Mouse (Mus musculus) ES-Bruce4 (cell line): ENCODE results near the gene Phex.

ENCODE experiments used
- CTCF ChIP-seq: IDR thresholded peaks from one replicate; pipeline ENCODE4 v1.8.1; 2011; ENCODE audit warnings: low read depth, low read length
- POLR2A ChIP-seq: IDR thresholded peaks from one replicate; pipeline ENCODE4 v1.8.1; 2011; ENCODE audit warnings: low read length; ENCODE audit not compliant: insufficient read depth

GRCm38 (mm10) chrX:157355521-157355920, 59.6 kb downstream of the Phex start:
- TF ChIP-seq POLR2A (no peak), CTCF (no peak)
